Mouse (Mus musculus) cerebellum, adult 9-11 months (tissue): ENCODE data around the gene She.

ENCODE experiments used
- DNase-seq: peaks from one replicate; pipeline ENCODE4 v3.0.0; 2022

She gene

GRCm38 (mm10) chr3:89863716-89864509 is 32.7 kb downstream of the She start:
- no peak for DNase-seq

- no peak for DNase-seq
Measured at GRCm38 (mm10) chr3:89865020-89865419, 33.9 kb downstream of the She start.

GRCm38 (mm10) chr3:89865764-89866163 is 34.6 kb downstream of the She start:
- DNase-seq = no peak

- DNase-seq = no peak
Measured at GRCm38 (mm10) chr3:89867651-89868050, 36.5 kb downstream of the She start.

GRCm38 (mm10) chr3:89868357-89868756 is 37.2 kb downstream of the She start:
- DNase-seq = no peak

GRCm38 (mm10) chr3:89868956-89869355 is 37.8 kb downstream of the She start:
- no peak for DNase-seq

GRCm38 (mm10) chr3:89869556-89869955 is 38.4 kb downstream of the She start:
- DNase-seq = no peak

- no peak for DNase-seq
Measured at GRCm38 (mm10) chr3:89870472-89871271, 39.5 kb downstream of the She start.

GRCm38 (mm10) chr3:89871339-89871914 is 40.3 kb downstream of the She start:
- no peak for DNase-seq

GRCm38 (mm10) chr3:89872209-89872608 is 41.0 kb downstream of the She start:
- DNase-seq = no peak

GRCm38 (mm10) chr3:89872684-89873083 is 41.5 kb downstream of the She start:
- no peak for DNase-seq

GRCm38 (mm10) chr3:89874076-89874475 is 42.9 kb downstream of the She start:
- no peak for DNase-seq

- DNase-seq = no peak
Measured at GRCm38 (mm10) chr3:89875021-89875420, 43.9 kb downstream of the She start.

GRCm38 (mm10) chr3:89875781-89876180 is 44.6 kb downstream of the She start:
- DNase-seq = no peak

GRCm38 (mm10) chr3:89876469-89876868 is 45.3 kb downstream of the She start:
- no peak for DNase-seq

GRCm38 (mm10) chr3:89877129-89877528 is 46.0 kb downstream of the She start:
- DNase-seq = peak; percentile 27

- no peak for DNase-seq
Measured at GRCm38 (mm10) chr3:89878456-89878855, 47.3 kb downstream of the She start.

GRCm38 (mm10) chr3:89879326-89879725 is 48.2 kb downstream of the She start:
- no peak for DNase-seq

GRCm38 (mm10) chr3:89880036-89880851 is 49.1 kb downstream of the She start:
- DNase-seq = no peak

GRCm38 (mm10) chr3:89882556-89883181 is 51.5 kb downstream of the She start:
- DNase-seq = no peak

GRCm38 (mm10) chr3:89883582-89884041 is 52.4 kb downstream of the She start:
- no peak for DNase-seq

- no peak for DNase-seq
Measured at GRCm38 (mm10) chr3:89885766-89886165, 54.6 kb downstream of the She start.
